Mouse (Mus musculus): ENCODE data around the gene Trp53i11. TPM values are rescaled to one million over a fixed set of nuclear protein-coding genes. Genes with fewer than 3 reads are reported as not detected.
A peak's percentile ranks its signal among the peaks of the same experiment; 100 is the strongest.

Gene Trp53i11
- total and polyA plus RNA-seq, 2 experiments from 2014 or later, result 17.4 to 77.2 TPM

DNA sequence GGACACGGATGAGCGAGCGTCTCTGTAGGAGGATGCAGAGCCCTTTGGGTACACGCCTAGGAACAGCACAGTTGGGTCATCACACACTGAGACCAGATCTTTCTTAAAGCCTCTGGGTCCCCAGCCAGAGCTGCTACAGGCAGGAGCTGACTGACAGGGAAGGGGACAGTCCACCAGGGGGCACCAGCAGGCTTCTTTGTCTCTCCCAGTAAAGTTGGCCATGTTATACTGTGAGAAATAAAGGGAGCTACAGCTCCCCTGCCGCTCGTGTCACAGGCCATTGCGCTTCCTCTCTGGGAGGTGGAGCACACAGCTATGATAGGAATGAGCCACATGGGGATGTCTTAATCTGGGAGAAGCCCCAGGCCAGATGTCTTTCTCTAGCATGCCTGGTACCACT lies 29.7 kb downstream of the Trp53i11 start:
- WGBS, result 21% methylated on average over 7 of the region's 7 CpGs
- peaks cover 7% of the 10 kb centered on the region for H3K36me3 ChIP-seq (replicated peaks; ENCODE audit: control insufficient read depth, insufficient read depth, low read length)
- TF ChIP-seq CTCF (IDR thresholded peaks at IDR 0.05; ENCODE audit: low read depth) (peak; percentile 76), EP300 (IDR thresholded peaks at IDR 0.05; ENCODE audit: low read depth) (no peak)
- no peak overlapping the region for H3K9ac ChIP-seq (replicated peaks; ENCODE audit: low read depth, low read length)
- no peak overlapping the region for H3K4me2 ChIP-seq (ENCODE audit: low read depth, low read length)
- peaks cover 10% of the 10 kb centered on the region; the same call in 1 of the 2 replicates for H3K4me1 ChIP-seq (ENCODE audit: control insufficient read depth, insufficient read depth)
- peak; percentile 93 for DNase-seq (ENCODE audit: low spot score)
- peak; percentile 80 for ATAC-seq (ENCODE audit: insufficient read depth, low read depth)
- H3K4me3 ChIP-seq (ENCODE audit: low read depth, low read length), result no peak overlapping the region
- H3K9me3 ChIP-seq (replicated peaks; ENCODE audit: control insufficient read depth, low read length), result no peaks in the 10 kb centered on the region
- H3K27ac ChIP-seq (ENCODE audit: low read depth), result no peak overlapping the region
- no peaks in the 10 kb centered on the region for H3K27me3 ChIP-seq (ENCODE audit: control insufficient read depth, insufficient read depth, low read length)

GRCm38 (mm10) chr2:93218353-93218990 lies 31.1 kb downstream of the Trp53i11 start:
- no peak overlapping the region for H3K27ac ChIP-seq (ENCODE audit: low read depth)
- no peak for TF ChIP-seq CTCF (IDR thresholded peaks at IDR 0.05; ENCODE audit: low read depth)
- no peak for TF ChIP-seq EP300 (IDR thresholded peaks at IDR 0.05; ENCODE audit: low read depth)

DNA sequence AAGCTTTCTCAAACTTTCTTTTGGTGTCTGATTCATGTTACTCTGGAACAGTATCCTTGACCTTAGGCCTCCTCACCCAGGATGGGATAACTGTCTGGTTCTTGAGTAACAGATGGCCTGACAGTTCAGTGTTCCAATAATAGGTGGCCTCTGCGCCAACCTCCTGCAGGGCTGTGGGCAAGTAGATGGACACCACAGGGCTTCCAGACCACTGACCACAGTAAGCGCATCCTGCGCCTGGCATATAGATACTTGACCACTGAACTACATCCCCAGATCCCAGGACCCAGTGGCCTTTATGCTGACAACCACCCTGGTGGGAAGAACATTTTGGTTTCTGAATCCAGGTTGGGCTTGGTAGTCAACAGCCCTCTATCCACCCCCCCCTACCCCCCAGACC lies 32.2 kb downstream of the Trp53i11 start:
- Histone ChIP-seq H3K4me1 (ENCODE audit: control insufficient read depth, insufficient read depth) (peaks cover 15% of the 10 kb centered on the region), H3K9me3 (replicated peaks; ENCODE audit: control insufficient read depth, low read length) (no peaks in the 10 kb centered on the region), H3K27ac (ENCODE audit: low read depth) (no peak overlapping the region), H3K4me2 (ENCODE audit: low read depth, low read length) (no peak overlapping the region), H3K27me3 (ENCODE audit: control insufficient read depth, insufficient read depth, low read length) (0 out of 2 replicates have a peak, but pooled peaks cover 3% of the 10 kb centered on the region), H3K9ac (replicated peaks; ENCODE audit: low read depth, low read length) (no peak overlapping the region), H3K36me3 (replicated peaks; ENCODE audit: control insufficient read depth, insufficient read depth, low read length) (peaks cover 11% of the 10 kb centered on the region), H3K4me3 (ENCODE audit: low read depth, low read length) (no peak overlapping the region)
- 97% methylated on average over 3 of the region's 3 CpGs for WGBS
- TF ChIP-seq EP300 (IDR thresholded peaks at IDR 0.05; ENCODE audit: low read depth) (no peak), CTCF (IDR thresholded peaks at IDR 0.05; ENCODE audit: low read depth) (no peak)
- no peak for ATAC-seq (ENCODE audit: insufficient read depth, low read depth)
- DNase-seq (ENCODE audit: low spot score), result no peak

More at GRCm38 (mm10) chr2:93218353-93218990, 31.1 kb downstream of the Trp53i11 start:
- H3K9ac ChIP-seq (replicated peaks; ENCODE audit: low read depth, low read length), result no peak overlapping the region
- H3K4me1 ChIP-seq (ENCODE audit: control insufficient read depth, insufficient read depth), result peaks cover 10% of the 10 kb centered on the region
- ATAC-seq (ENCODE audit: insufficient read depth, low read depth) (no peak), DNase-seq (ENCODE audit: low spot score) (no peak)
- H3K4me3 ChIP-seq (ENCODE audit: low read depth, low read length), result no peak overlapping the region
- peaks cover 11% of the 10 kb centered on the region for H3K36me3 ChIP-seq (replicated peaks; ENCODE audit: control insufficient read depth, insufficient read depth, low read length)
- no peak overlapping the region for H3K4me2 ChIP-seq (ENCODE audit: low read depth, low read length)
- no peaks in the 10 kb centered on the region for H3K9me3 ChIP-seq (replicated peaks; ENCODE audit: control insufficient read depth, low read length)
- no peaks in the 10 kb centered on the region for H3K27me3 ChIP-seq (ENCODE audit: control insufficient read depth, insufficient read depth, low read length)
- 55% methylated on average over 7 of the region's 7 CpGs for WGBS

DNA sequence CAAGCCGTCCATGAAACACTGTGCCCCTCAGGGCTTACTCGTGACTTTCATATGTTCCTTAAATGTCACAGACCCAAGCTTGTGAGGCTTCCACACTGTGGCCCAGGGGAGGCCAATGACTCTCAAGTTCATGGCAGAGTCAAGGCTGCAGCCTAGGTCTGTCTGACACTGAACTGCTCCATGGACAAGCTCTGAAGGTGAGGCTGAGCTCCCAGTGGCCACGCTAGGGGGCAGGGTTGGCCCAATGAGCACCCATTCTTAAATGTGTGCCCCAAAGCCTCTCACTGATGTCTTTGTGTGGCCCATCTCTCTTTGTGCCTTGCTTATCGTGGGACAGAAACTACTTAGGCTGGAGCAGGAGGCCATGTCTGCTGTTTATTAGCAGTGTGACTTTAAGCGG lies 33.1 kb downstream of the Trp53i11 start:
- WGBS, result 73% methylated on average over 5 of the region's 5 CpGs
- H3K27ac ChIP-seq (ENCODE audit: low read depth), result no peak overlapping the region
- H3K9me3 ChIP-seq (replicated peaks; ENCODE audit: control insufficient read depth, low read length), result no peaks in the 10 kb centered on the region
- ATAC-seq (ENCODE audit: insufficient read depth, low read depth) (no peak), DNase-seq (ENCODE audit: low spot score) (no peak)
- no peak overlapping the region for H3K4me3 ChIP-seq (ENCODE audit: low read depth, low read length)
- H3K9ac ChIP-seq (replicated peaks; ENCODE audit: low read depth, low read length), result no peak overlapping the region
- peaks cover 15% of the 10 kb centered on the region for H3K4me1 ChIP-seq (ENCODE audit: control insufficient read depth, insufficient read depth)
- 0 out of 2 replicates have a peak, but pooled peaks have one; percentile 11 for TF ChIP-seq CTCF (IDR thresholded peaks at IDR 0.05; ENCODE audit: low read depth)
- no peak for TF ChIP-seq EP300 (IDR thresholded peaks at IDR 0.05; ENCODE audit: low read depth)
- 0 out of 2 replicates have a peak, but pooled peaks cover 3% of the 10 kb centered on the region for H3K27me3 ChIP-seq (ENCODE audit: control insufficient read depth, insufficient read depth, low read length)
- peaks cover 11% of the 10 kb centered on the region for H3K36me3 ChIP-seq (replicated peaks; ENCODE audit: control insufficient read depth, insufficient read depth, low read length)
- no peak overlapping the region for H3K4me2 ChIP-seq (ENCODE audit: low read depth, low read length)

DNA sequence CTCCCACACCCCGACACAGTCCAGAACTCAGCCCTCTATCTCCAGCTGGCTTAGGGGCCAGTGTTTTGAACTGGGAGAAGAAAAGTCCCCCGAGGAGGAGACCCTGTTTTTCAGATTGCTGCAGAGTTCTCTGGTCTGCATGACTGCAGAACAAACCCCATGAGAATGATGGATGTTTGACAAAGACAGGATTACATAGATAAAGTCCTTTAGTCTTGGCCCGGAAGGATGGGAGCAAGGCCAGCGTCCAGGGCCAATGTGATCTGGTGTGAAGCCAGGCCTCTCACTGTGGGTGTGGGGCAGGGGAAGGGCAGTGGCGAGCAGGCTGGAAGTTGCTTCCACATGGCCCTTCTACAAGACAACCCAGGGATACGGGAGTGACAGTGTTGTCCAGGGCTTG lies 36.1 kb downstream of the Trp53i11 start:
- 22% methylated on average over 6 of the region's 6 CpGs for WGBS
- ATAC-seq (ENCODE audit: insufficient read depth, low read depth) (no peak), DNase-seq (ENCODE audit: low spot score) (no peak)

More for the DNA sequence above, 36.1 kb downstream of the Trp53i11 start:
- H3K27ac ChIP-seq (ENCODE audit: low read depth), result no peak overlapping the region
- TF ChIP-seq EP300 (IDR thresholded peaks at IDR 0.05; ENCODE audit: low read depth) (no peak), CTCF (IDR thresholded peaks at IDR 0.05; ENCODE audit: low read depth) (no peak)
- no peak overlapping the region for H3K9ac ChIP-seq (replicated peaks; ENCODE audit: low read depth, low read length)
- H3K36me3 ChIP-seq (replicated peaks; ENCODE audit: control insufficient read depth, insufficient read depth, low read length), result peaks cover 11% of the 10 kb centered on the region
- no peak overlapping the region for H3K4me3 ChIP-seq (ENCODE audit: low read depth, low read length)
- H3K9me3 ChIP-seq (replicated peaks; ENCODE audit: control insufficient read depth, low read length), result no peaks in the 10 kb centered on the region
- H3K4me2 ChIP-seq (ENCODE audit: low read depth, low read length), result no peak overlapping the region
- H3K4me1 ChIP-seq (ENCODE audit: control insufficient read depth, insufficient read depth), result peaks cover 16% of the 10 kb centered on the region
- H3K27me3 ChIP-seq (ENCODE audit: control insufficient read depth, insufficient read depth, low read length), result 0 out of 2 replicates have a peak, but pooled peaks cover 3% of the 10 kb centered on the region

Measured in heart, postnatal 0 days (tissue).